Mouse (Mus musculus): ENCODE results near the gene Tnfrsf13c. TPM values are rescaled to one million over a fixed set of nuclear protein-coding genes. Genes with fewer than 3 reads are reported as not detected.

Gene Tnfrsf13c
- polyA plus RNA-seq, 1 experiment = 1.5 TPM

GRCm38 (mm10) chr15:82203611-82204351, 20.4 kb downstream of the Tnfrsf13c start:
- TF ChIP-seq GATA1 (IDR thresholded peaks at IDR 0.05; ENCODE audit: low read length) = no peak

- TF ChIP-seq GATA1 (IDR thresholded peaks at IDR 0.05; ENCODE audit: low read length) = no peak
Observed at GRCm38 (mm10) chr15:82203090-82203489, 21.1 kb downstream of the Tnfrsf13c start.

DNA sequence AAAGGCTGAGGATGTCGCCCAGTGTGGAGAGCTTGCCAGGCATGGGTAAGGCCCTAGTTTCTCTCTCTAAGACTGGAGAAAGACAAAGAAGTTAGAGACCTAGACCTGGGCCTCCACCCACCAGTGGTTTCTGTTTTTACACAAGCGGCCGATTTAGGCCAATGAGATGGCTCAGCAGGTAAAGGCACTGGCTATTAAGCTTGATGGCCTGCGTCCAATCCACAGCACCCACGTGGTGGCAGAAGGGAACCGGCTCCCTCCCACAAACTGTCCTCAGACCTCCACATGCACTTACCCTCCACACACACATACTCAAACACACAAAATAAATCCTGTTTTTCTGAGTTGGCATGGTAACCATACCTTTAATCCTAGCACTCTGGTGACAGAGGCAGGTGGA, 22.1 kb downstream of the Tnfrsf13c start:
- TF ChIP-seq GATA1 (IDR thresholded peaks at IDR 0.05; ENCODE audit: low read length) = no peak

DNA sequence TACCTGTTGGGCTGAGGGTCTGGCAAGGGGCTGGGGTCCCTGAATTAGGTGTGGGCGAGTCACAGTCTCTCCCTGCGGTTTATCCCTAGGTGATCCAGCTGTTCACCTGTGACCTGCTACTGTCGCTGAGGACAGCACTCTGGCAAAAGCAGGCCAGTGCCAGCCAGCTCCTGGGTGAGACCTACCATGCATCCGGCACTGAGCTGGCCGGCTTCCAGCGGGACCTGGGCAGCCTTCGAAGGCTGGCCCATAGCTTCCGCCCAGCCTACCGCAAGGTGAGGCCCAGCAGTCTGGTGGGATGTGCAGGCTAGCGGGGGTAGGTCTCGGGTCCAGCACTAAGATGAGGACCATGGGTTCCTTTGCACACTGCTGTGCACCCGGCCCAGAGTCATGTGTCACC, 24.6 kb downstream of the Tnfrsf13c start:
- TF ChIP-seq GATA1 (IDR thresholded peaks at IDR 0.05; ENCODE audit: low read length) = no peak

- TF ChIP-seq GATA1 (IDR thresholded peaks at IDR 0.05; ENCODE audit: low read length) = no peak
Observed at GRCm38 (mm10) chr15:82198342-82198741, 25.8 kb downstream of the Tnfrsf13c start.

- TF ChIP-seq GATA1 (IDR thresholded peaks at IDR 0.05; ENCODE audit: low read length) = no peak
Observed at GRCm38 (mm10) chr15:82197937-82198336, 26.2 kb downstream of the Tnfrsf13c start.

- TF ChIP-seq GATA1 (IDR thresholded peaks at IDR 0.05; ENCODE audit: low read length) = no peak
Observed at GRCm38 (mm10) chr15:82197246-82197750, 26.9 kb downstream of the Tnfrsf13c start.

- TF ChIP-seq GATA1 (IDR thresholded peaks at IDR 0.05; ENCODE audit: low read length) = no peak
Observed at GRCm38 (mm10) chr15:82196300-82196699, 27.9 kb downstream of the Tnfrsf13c start.

DNA sequence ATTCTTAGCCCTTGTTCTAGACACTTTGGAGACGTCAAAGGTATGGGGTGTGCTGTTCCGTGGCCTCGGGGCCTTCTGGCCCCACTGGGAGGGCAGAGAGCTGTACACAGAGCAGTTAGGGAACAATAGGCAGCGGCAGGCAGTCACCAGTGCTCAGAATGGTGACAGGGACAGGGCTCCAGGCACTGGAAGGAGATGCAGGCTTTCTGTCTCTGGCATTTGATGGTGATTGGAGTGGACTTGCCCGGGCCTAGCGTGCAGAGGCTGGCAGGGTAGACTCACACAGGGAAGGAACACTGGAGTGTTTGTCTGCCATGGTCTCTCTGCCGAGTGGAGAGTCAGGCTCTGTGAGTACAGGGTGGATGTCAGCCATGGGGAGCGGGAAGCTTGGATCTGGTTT, 31.6 kb downstream of the Tnfrsf13c start:
- TF ChIP-seq GATA1 (IDR thresholded peaks at IDR 0.05; ENCODE audit: low read length) = no peak

DNA sequence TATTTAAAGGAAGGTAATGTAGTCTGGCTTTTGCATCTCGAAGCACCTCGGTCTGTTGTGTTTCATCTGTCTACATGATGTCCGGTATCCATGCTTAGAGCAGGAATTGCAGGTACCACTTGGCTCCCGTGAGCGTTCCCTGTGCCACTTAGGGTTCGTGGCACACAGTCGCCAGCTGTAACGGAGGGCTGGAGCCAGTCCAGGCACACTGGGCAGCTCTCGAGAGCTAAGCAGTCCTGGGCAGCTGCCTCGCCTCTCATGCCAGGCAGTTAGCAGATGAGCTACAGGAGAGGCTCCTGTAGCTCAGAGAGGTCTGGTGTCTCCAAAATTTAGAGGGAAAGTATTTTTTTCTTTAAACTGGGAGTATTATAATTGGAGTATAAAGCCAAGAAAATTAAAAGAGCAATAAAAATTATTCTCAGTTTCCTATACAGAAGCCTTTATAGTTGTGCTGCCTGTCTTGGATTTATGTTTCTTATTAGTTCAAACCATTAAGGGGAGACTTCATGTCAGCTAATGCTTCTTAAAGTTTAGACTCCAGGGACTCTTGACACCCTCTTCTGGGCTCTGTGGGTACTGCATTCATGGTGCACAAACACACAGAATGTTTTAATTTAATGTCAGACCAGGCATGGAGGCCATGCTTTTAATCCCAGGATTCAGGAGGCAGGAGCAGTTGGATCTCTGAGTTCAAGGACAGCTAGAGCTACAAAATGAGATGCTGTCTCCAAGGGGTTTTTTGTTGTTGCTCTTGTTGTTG, 35.5 kb downstream of the Tnfrsf13c start:
- TF ChIP-seq GATA1 (IDR thresholded peaks at IDR 0.05; ENCODE audit: low read length) = no peak

GRCm38 (mm10) chr15:82187924-82188323, 36.2 kb downstream of the Tnfrsf13c start:
- no peak for TF ChIP-seq GATA1 (IDR thresholded peaks at IDR 0.05; ENCODE audit: low read length)

DNA sequence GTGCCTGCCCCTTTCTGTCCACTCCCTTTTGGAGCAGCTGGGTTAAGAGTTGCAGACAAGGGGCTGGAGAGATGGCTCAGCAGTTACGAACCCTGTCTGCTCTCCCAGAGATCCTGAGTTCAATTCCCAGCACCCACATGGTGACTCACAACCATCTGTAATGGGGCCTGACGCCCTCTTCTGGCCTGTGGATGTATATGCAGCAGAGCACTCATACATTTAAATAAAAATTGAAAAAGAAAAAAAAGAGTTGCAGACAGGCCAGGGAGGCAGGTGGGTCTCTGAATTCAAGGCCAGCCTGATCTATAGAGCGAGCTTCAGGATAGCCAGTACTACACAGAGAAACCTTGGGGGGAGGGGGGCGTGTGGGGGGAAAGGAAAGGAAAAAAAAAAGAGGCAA, 36.8 kb downstream of the Tnfrsf13c start:
- no peak for TF ChIP-seq GATA1 (IDR thresholded peaks at IDR 0.05; ENCODE audit: low read length)

GRCm38 (mm10) chr15:82186931-82187330, 37.2 kb downstream of the Tnfrsf13c start:
- no peak for TF ChIP-seq GATA1 (IDR thresholded peaks at IDR 0.05; ENCODE audit: low read length)

DNA sequence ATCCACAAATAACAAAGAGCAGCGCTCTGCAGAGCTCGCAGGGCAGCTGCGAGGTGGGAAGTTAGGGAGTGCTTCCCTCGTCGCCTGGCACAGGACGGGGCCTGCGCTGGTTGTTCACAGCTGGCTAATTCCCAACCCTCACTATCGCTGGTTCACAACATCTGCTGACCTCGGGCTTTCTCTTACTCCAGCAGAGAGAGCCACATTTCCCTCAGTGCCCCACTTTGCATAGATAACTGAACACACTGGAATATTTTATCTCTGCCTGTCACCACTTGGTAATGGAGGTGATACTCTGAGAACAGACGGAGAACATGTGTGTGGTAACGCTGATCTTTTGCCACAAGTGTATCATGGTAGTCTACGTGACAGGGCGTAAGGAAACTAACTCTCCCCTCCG, 38.0 kb downstream of the Tnfrsf13c start:
- TF ChIP-seq GATA1 (IDR thresholded peaks at IDR 0.05; ENCODE audit: low read length) = peak; percentile 81

GRCm38 (mm10) chr15:82185062-82185783, 38.9 kb downstream of the Tnfrsf13c start:
- no peak for TF ChIP-seq GATA1 (IDR thresholded peaks at IDR 0.05; ENCODE audit: low read length)

DNA sequence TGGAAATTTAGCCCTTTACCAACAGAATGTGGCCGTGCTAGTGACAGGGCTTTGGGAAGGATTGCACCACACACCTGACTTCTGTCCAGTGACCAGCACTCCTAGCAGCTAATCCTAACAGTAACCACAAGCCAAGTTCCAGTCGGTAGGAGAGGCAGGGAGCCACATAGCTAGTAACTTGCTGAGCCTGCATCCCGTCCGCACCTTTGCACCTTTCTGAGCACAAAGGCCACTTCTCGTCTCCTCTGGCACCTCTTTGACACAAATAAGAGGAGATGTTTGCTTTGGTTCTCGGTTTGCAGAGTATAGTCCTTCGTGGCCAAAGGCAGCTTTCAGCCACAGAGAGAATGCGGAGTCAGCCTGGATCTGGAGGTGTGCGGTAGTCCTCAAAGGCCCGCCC, 39.5 kb downstream of the Tnfrsf13c start:
- TF ChIP-seq GATA1 (IDR thresholded peaks at IDR 0.05; ENCODE audit: low read length) = no peak

Measured in G1E-ER4 (cell line).